Mouse (Mus musculus) adrenal gland, postnatal 4 days (tissue): ENCODE measurements around the gene Hoxc4. TPM values are rescaled to one million over a fixed set of nuclear protein-coding genes. Genes with fewer than 3 reads are reported as not detected.

Experiments
- DNase-seq, 2 experiments: peaks; one replicate each; pipeline ENCODE4 v3.0.0; 2021 to 2022; ENCODE audit warnings: low spot score in 2 of 2, mixed read lengths in 2 of 2
- microRNA-seq: library from miRNA; unstranded; fragments of <30 nt; microRNA quantifications from one replicate; pipeline ENCODE4 v1.2.0, GENCODE M21; 2021
- total RNA-seq, 2 experiments: library from RNA; stranded (reverse); gene quantifications; 2 replicates each; pipeline ENCODE4 v1.2.3; 2021

The Hoxc4 gene
- total RNA-seq, 2 experiments from 2014 or later: 11.3 to 13.4 TPM

GRCm38 (mm10) chr15:103077673-103078072, 58.9 kb downstream of the Hoxc4 start:
- no peak for DNase-seq

- DNase-seq: no peak
Observed at GRCm38 (mm10) chr15:103082622-103083021, 63.9 kb downstream of the Hoxc4 start.

GRCm38 (mm10) chr15:103083598-103083997, 64.9 kb downstream of the Hoxc4 start:
- DNase-seq: no peak

- DNase-seq: no peak
Observed at GRCm38 (mm10) chr15:103084944-103085343, 66.2 kb downstream of the Hoxc4 start.

GRCm38 (mm10) chr15:103085831-103086671, 67.3 kb downstream of the Hoxc4 start:
- peak in 1 of 2 experiments; percentile 24 for DNase-seq

Small RNA genes within 50 kb of the gene (microRNA-seq; reads per million reads assigned to microRNA genes)
- gene Mir196a-2 (466 reads per million, percentile 66 among the genes with 10 or more reads in this experiment), gene Mir615 (1,737 reads per million, percentile 81 among the genes with 10 or more reads in this experiment)

Other genes with a start within 250 kb of the Hoxc4 start
- gene Hoxc13, start 97.8 kb upstream of the Hoxc4 start, total RNA-seq: not detected
- gene Hoxc12, start 82.2 kb upstream of the Hoxc4 start, total RNA-seq: not detected
- gene Hoxc11, start 64.5 kb upstream of the Hoxc4 start, total RNA-seq: under 1 TPM in 1 of 2 experiments, not detected in 1; 0.20 TPM
- 1 to 10 TPM; 1.2 to 5.6 TPM for gene Hoxc10, start 52.1 kb upstream of the Hoxc4 start, total RNA-seq
- 1 to 10 TPM; 7.9 to 8.0 TPM for gene Hoxc5, start 51.5 kb upstream of the Hoxc4 start, total RNA-seq
- gene Hoxc9, start 42.5 kb upstream of the Hoxc4 start, total RNA-seq: 1 to 10 TPM; 3.0 to 4.8 TPM
- gene Hoxc8, start 28.3 kb upstream of the Hoxc4 start, total RNA-seq: 10 to 100 TPM; 22.2 to 22.7 TPM
- 10 to 100 TPM; 40.3 to 41.5 TPM for gene Hoxc6, start 20.7 kb upstream of the Hoxc4 start, total RNA-seq
- gene Smug1, start 148.2 kb downstream of the Hoxc4 start, total RNA-seq: 10 to 100 TPM; 17.7 to 19.0 TPM
- gene Cbx5, start 220.9 kb downstream of the Hoxc4 start, total RNA-seq: 100 to 1,000 TPM; 111 to 127 TPM
- 100 to 1,000 TPM; 404 to 457 TPM for gene Hnrnpa1, start 221.5 kb downstream of the Hoxc4 start, total RNA-seq
- 1 to 10 TPM; 5.8 to 8.9 TPM for gene Nfe2, start 239.5 kb downstream of the Hoxc4 start, total RNA-seq